Mouse (Mus musculus): ENCODE data around the gene Dohh. TPM values are rescaled to one million over a fixed set of nuclear protein-coding genes. Genes with fewer than 3 reads are reported as not detected.
A peak's percentile ranks its signal among the peaks of the same experiment; 100 is the strongest.

Gene Dohh
- polyA plus RNA-seq, 1 experiment from 2014 or later: 61.0 TPM

- Histone ChIP-seq H3K4me2 (ENCODE audit: low read depth, low read length, severe bottlenecking) (no peak overlapping the region), H3K27ac (ENCODE audit: low read depth, low read length) (no peak overlapping the region), H3K36me3 (ENCODE audit: control insufficient read depth, insufficient read depth, low read length) (no peaks in the 10 kb centered on the region; the same call in 1 of the 2 replicates), H3K27me3 (ENCODE audit: control insufficient read depth, insufficient read depth, low read length) (peaks cover 32% of the 10 kb centered on the region), H3K9me3 (ENCODE audit: control insufficient read depth, low read length) (no peaks in the 10 kb centered on the region), H3K9ac (ENCODE audit: low read length) (peak overlapping the region; percentile 8; the same call in 1 of the 2 replicates), H3K4me1 (replicated peaks; ENCODE audit: control insufficient read depth, insufficient read depth, low read length) (peaks cover 23% of the 10 kb centered on the region), H3K4me3 (ENCODE audit: low read depth, low read length) (no peak overlapping the region)
- WGBS: 16% methylated on average over 8 of the region's 8 CpGs
- ATAC-seq (replicated peaks; ENCODE audit: low FRiP score) (no peak), DNase-seq (ENCODE audit: low spot score) (no peak)
These were observed 25.1 kb downstream of the Dohh start for GRCm38 (mm10) chr10:81409330-81409729.

DNA sequence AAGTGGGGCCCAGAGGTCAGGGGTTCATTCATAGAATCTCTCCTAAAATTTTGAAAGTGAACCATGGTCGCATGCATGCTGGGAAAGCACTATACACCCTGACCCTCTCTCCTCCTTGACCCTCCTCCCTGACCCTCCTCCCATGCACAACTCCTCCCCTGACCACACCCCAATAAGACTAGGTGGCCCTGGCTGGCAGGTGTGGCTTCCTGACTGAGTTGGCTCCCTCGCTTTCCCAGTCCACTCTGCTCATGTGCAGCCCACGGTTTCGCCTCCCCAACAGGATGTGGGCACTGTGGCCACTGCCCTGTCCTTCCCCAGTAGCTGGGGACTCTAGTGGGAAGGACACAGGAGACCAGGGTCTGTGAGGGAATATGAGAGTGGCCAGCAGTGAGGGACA, 26.1 kb downstream of the Dohh start:
- DNase-seq (ENCODE audit: low spot score): no peak
- Histone ChIP-seq H3K9me3 (ENCODE audit: control insufficient read depth, low read length) (no peaks in the 10 kb centered on the region), H3K4me3 (ENCODE audit: low read depth, low read length) (no peak overlapping the region), H3K27ac (ENCODE audit: low read depth, low read length) (no peak overlapping the region), H3K36me3 (ENCODE audit: control insufficient read depth, insufficient read depth, low read length) (no peaks in the 10 kb centered on the region; the same call in 1 of the 2 replicates), H3K4me2 (ENCODE audit: low read depth, low read length, severe bottlenecking) (no peak overlapping the region), H3K4me1 (replicated peaks; ENCODE audit: control insufficient read depth, insufficient read depth, low read length) (peaks cover 31% of the 10 kb centered on the region), H3K27me3 (ENCODE audit: control insufficient read depth, insufficient read depth, low read length) (peaks cover 25% of the 10 kb centered on the region), H3K9ac (ENCODE audit: low read length) (no peak overlapping the region)
- 75% methylated on average over 4 of the region's 4 CpGs for WGBS
- ATAC-seq (replicated peaks; ENCODE audit: low FRiP score): no peak

GRCm38 (mm10) chr10:81410981-81411380, 26.8 kb downstream of the Dohh start:
- H3K9me3 ChIP-seq (ENCODE audit: control insufficient read depth, low read length): no peaks in the 10 kb centered on the region
- 83% methylated on average over 9 of the region's 9 CpGs for WGBS
- peaks cover 31% of the 10 kb centered on the region for H3K4me1 ChIP-seq (replicated peaks; ENCODE audit: control insufficient read depth, insufficient read depth, low read length)
- ATAC-seq (replicated peaks; ENCODE audit: low FRiP score): no peak
- H3K4me2 ChIP-seq (ENCODE audit: low read depth, low read length, severe bottlenecking): no peak overlapping the region
- H3K27ac ChIP-seq (ENCODE audit: low read depth, low read length): no peak overlapping the region
- H3K4me3 ChIP-seq (ENCODE audit: low read depth, low read length): no peak overlapping the region
- no peaks in the 10 kb centered on the region for H3K36me3 ChIP-seq (ENCODE audit: control insufficient read depth, insufficient read depth, low read length)
- no peak for DNase-seq (ENCODE audit: low spot score)
- H3K27me3 ChIP-seq (ENCODE audit: control insufficient read depth, insufficient read depth, low read length): peaks cover 25% of the 10 kb centered on the region
- no peak overlapping the region for H3K9ac ChIP-seq (ENCODE audit: low read length)

GRCm38 (mm10) chr10:81411471-81412400, 27.5 kb downstream of the Dohh start:
- no peak overlapping the region; the same call in 1 of the 2 replicates for H3K9ac ChIP-seq (ENCODE audit: low read length)
- DNase-seq (ENCODE audit: low spot score): no peak

GRCm38 (mm10) chr10:81412586-81413309, 28.5 kb downstream of the Dohh start:
- H3K36me3 ChIP-seq (ENCODE audit: control insufficient read depth, insufficient read depth, low read length): no peaks in the 10 kb centered on the region
- H3K27ac ChIP-seq (ENCODE audit: low read depth, low read length): no peak overlapping the region
- H3K9me3 ChIP-seq (ENCODE audit: control insufficient read depth, low read length): no peaks in the 10 kb centered on the region
- H3K9ac ChIP-seq (ENCODE audit: low read length): no peak overlapping the region
- WGBS: 80% methylated on average over 16 of the region's 16 CpGs
- no peak overlapping the region for H3K4me2 ChIP-seq (ENCODE audit: low read depth, low read length, severe bottlenecking)
- H3K4me3 ChIP-seq (ENCODE audit: low read depth, low read length): no peak overlapping the region
- H3K27me3 ChIP-seq (ENCODE audit: control insufficient read depth, insufficient read depth, low read length): peaks cover 9% of the 10 kb centered on the region
- H3K4me1 ChIP-seq (replicated peaks; ENCODE audit: control insufficient read depth, insufficient read depth, low read length): peaks cover 42% of the 10 kb centered on the region
- no peak for ATAC-seq (replicated peaks; ENCODE audit: low FRiP score)
- no peak for DNase-seq (ENCODE audit: low spot score)

More at GRCm38 (mm10) chr10:81411471-81412400, 27.5 kb downstream of the Dohh start:
- H3K4me1 ChIP-seq (replicated peaks; ENCODE audit: control insufficient read depth, insufficient read depth, low read length): peaks cover 35% of the 10 kb centered on the region
- H3K4me3 ChIP-seq (ENCODE audit: low read depth, low read length): no peak overlapping the region
- H3K27ac ChIP-seq (ENCODE audit: low read depth, low read length): peak overlapping the region; percentile 6; the same call in 1 of the 2 replicates
- no peaks in the 10 kb centered on the region for H3K36me3 ChIP-seq (ENCODE audit: control insufficient read depth, insufficient read depth, low read length)
- no peak for ATAC-seq (replicated peaks; ENCODE audit: low FRiP score)
- WGBS: 81% methylated on average over 18 of the region's 18 CpGs
- H3K4me2 ChIP-seq (ENCODE audit: low read depth, low read length, severe bottlenecking): no peak overlapping the region
- no peaks in the 10 kb centered on the region for H3K9me3 ChIP-seq (ENCODE audit: control insufficient read depth, low read length)
- peaks cover 19% of the 10 kb centered on the region for H3K27me3 ChIP-seq (ENCODE audit: control insufficient read depth, insufficient read depth, low read length)

- 28% methylated on average over 26 of the region's 26 CpGs for WGBS
- peaks cover under 1% of the 10 kb centered on the region; the same call in 1 of the 2 replicates for H3K27me3 ChIP-seq (ENCODE audit: control insufficient read depth, insufficient read depth, low read length)
- H3K36me3 ChIP-seq (ENCODE audit: control insufficient read depth, insufficient read depth, low read length): no peaks in the 10 kb centered on the region
- peak overlapping the region; percentile 12; the same call in 1 of the 2 replicates for H3K4me3 ChIP-seq (ENCODE audit: low read depth, low read length)
- H3K4me1 ChIP-seq (replicated peaks; ENCODE audit: control insufficient read depth, insufficient read depth, low read length): peaks cover 40% of the 10 kb centered on the region
- ATAC-seq (replicated peaks; ENCODE audit: low FRiP score) (no peak), DNase-seq (ENCODE audit: low spot score) (peak; percentile 81)
- peak overlapping the region; percentile 53 for H3K9ac ChIP-seq (ENCODE audit: low read length)
- H3K9me3 ChIP-seq (ENCODE audit: control insufficient read depth, low read length): no peaks in the 10 kb centered on the region
- 0 out of 2 replicates have a peak overlapping the region, but pooled peaks have one; percentile 18 for H3K27ac ChIP-seq (ENCODE audit: low read depth, low read length)
- H3K4me2 ChIP-seq (ENCODE audit: low read depth, low read length, severe bottlenecking): peak overlapping the region; percentile 40
These were observed 29.4 kb downstream of the Dohh start for GRCm38 (mm10) chr10:81413310-81414261.

DNA sequence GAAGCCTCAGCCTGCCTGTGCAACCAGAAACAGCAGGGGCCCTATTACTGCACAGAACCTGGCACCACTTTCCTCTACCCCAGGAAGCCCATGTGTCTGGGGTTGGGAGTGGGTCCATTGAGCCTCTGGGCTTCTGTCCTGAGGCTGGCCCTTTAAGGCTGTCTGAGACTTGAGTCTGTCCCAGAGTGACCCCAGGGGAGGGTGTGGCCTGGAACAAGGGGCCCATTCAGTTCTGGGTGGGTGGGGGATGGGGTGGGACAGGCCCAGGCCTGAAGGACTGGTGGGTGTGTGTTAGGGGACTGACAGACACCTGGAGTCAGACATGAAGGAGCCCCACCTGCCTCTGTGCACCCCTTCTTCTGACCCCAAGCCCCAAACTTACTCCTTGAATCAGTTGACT, 30.5 kb downstream of the Dohh start:
- DNase-seq (ENCODE audit: low spot score) (peak; percentile 76), ATAC-seq (replicated peaks; ENCODE audit: low FRiP score) (no peak)
- Histone ChIP-seq H3K9ac (ENCODE audit: low read length) (no peak overlapping the region; the same call in 1 of the 2 replicates), H3K36me3 (ENCODE audit: control insufficient read depth, insufficient read depth, low read length) (no peaks in the 10 kb centered on the region; the same call in 1 of the 2 replicates), H3K9me3 (ENCODE audit: control insufficient read depth, low read length) (no peaks in the 10 kb centered on the region), H3K27ac (ENCODE audit: low read depth, low read length) (no peak overlapping the region), H3K27me3 (ENCODE audit: control insufficient read depth, insufficient read depth, low read length) (no peaks in the 10 kb centered on the region), H3K4me3 (ENCODE audit: low read depth, low read length) (no peak overlapping the region), H3K4me2 (ENCODE audit: low read depth, low read length, severe bottlenecking) (no peak overlapping the region), H3K4me1 (replicated peaks; ENCODE audit: control insufficient read depth, insufficient read depth, low read length) (peaks cover 38% of the 10 kb centered on the region)

DNA sequence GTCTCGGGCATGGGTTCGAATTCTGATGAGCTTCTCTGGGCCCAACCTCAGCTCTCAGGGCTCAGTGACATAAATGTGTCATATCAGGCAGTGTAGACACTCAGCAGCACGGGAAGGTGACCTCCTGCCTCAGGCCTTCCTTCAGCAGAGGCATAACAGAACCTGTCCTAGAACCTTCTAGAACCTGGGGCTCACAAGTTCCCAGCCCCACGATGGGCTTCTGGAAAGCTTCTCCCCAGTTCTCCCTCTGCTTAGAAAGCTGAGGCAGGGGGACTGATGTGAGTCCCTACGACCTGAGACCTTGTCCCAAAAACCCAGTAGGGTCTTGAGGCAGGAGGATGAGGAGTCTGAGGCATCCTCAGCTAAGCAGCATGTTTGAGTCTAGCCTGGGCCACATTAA, 30.9 kb downstream of the Dohh start:
- DNase-seq (ENCODE audit: low spot score) (no peak), ATAC-seq (replicated peaks; ENCODE audit: low FRiP score) (no peak)
- peaks cover 36% of the 10 kb centered on the region for H3K4me1 ChIP-seq (replicated peaks; ENCODE audit: control insufficient read depth, insufficient read depth, low read length)
- H3K9me3 ChIP-seq (ENCODE audit: control insufficient read depth, low read length): no peaks in the 10 kb centered on the region
- no peak overlapping the region for H3K27ac ChIP-seq (ENCODE audit: low read depth, low read length)
- no peaks in the 10 kb centered on the region; the same call in 1 of the 2 replicates for H3K36me3 ChIP-seq (ENCODE audit: control insufficient read depth, insufficient read depth, low read length)
- H3K27me3 ChIP-seq (ENCODE audit: control insufficient read depth, insufficient read depth, low read length): no peaks in the 10 kb centered on the region
- no peak overlapping the region; the same call in 1 of the 2 replicates for H3K9ac ChIP-seq (ENCODE audit: low read length)
- WGBS: 81% methylated on average over 5 of the region's 5 CpGs
- no peak overlapping the region for H3K4me2 ChIP-seq (ENCODE audit: low read depth, low read length, severe bottlenecking)
- no peak overlapping the region for H3K4me3 ChIP-seq (ENCODE audit: low read depth, low read length)
